Mouse (Mus musculus): ENCODE measurements around the gene Mypn.
A peak's percentile ranks its signal among the peaks of the same experiment; 100 is the strongest.

Gene Mypn

DNA sequence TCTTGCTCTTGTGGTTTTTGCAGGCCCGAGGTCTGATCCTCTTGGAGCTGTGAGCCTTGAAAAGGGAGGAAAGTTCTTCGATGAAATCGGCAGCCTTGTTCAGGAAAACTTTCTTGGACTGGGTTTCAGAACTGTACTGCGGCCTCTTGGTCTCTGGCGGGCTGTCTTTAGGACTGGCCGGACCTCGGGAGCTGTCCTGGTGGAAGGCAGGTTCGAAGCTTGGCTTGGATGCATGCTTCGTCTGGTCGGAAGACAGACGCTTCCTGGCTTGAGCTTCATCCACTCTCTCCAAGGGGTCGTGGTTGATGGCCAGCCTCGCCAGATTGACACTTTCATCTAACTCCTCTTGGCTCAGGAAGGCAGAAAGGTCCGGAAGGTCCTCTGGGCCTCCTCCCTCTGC lies 11.0 kb downstream of the Mypn start:
- DNase-seq = no peak

DNA sequence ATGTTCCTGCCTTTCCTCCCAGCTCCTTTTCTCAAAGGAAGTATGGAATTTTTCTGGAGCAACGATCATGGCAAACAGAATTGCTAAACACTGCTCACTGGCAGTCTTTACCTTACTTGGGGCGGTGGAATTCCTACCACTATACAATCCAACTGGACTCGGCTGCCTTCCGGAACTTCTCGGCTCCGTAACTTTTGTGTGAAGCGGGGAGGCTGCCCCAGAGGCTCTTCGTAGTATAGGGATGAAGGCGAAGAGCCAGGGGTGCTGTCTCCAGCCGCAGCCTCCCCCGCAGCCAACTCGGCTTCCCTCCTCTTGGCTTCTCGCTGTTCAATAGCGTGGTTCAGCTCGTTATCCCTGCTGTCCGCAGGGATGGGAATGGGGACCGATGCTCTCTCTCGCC lies 11.5 kb downstream of the Mypn start:
- DNase-seq = no peak

DNA sequence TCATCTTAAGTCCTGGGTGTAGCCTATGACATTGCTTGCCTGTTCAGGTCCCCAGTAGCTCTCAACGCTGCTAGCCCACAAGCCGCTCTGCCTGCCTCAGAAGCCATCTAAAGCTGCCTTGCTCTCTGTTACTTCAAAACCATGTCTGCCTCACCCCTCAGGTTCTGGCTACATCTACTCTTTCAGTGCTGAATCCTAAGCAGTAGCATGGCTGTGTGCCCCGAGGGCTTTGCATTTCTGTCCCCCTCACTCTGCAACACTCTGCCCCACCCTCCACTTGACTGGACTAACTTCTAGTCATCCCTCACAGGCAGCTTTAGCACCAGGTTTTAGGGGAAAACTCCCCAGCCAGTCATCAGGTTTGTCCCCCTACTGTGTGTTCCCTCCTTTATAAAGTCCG lies 19.3 kb downstream of the Mypn start:
- no peak for DNase-seq

DNA sequence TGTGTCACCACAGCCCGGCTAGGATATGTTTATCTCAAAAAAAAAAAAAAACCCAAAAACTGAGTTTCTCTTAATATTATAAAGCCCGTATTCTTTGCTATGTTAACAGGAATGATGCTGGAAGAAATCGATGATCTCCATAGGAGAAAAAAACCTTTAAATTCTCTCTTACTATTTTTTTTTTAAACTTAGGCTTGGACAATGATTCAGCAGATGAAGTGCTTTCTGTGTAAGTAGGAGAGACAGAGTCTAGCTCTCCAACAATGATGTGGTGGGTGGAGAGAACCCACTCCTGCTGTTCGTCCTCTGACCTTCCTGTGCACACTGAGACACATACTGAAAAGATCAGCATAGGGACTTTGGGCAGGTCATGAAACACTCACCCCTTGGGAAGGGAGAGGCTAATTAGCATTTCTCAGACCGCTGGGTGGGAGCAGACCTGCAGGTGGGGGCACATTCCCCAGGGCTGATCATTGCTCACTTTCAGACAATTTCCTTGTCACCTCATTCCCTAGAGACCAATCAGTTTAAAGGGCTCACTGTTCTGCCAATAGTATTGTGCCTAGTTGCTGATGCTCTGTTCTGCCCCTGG lies 21.5 kb downstream of the Mypn start:
- no peak for DNase-seq

DNA sequence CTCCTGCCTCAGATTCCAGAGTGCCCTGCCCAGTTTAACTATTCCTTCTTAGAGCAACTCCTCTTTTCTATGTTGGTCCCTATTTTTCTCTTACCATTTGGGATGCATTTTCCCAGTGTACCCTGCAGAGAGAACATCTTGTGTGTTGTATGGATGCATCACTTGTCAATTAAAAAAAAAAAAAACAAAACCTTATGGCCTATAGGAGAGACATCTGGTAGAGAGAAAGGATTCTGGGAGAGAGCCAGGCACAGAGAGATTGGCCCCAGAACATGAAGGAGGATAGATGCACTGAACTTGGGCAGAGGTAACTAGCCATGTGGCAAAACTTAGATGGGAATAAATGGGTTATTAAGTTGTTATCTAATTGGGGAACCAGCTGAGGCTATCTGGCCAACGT lies 22.6 kb downstream of the Mypn start:
- no peak for DNase-seq

DNA sequence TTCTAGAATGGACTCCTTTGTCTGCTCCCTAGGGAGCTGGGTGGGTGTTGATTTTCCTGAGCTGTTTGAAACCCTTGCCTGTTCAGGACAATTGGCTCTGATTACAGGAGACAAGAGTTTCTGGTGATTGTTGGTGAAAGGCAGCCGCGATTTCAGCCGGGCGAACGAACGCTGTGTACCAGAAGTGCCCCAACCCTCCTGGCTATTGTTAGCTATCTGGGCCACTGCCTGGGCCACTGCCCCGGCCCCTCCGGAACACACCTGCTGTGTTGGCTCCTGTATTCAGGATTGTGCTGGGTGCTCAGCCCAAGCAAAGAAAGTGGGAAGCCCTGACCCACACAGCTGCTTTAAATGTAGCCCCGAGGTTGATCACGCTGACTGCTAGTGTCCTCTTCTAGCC lies 24.2 kb downstream of the Mypn start:
- no peak for DNase-seq

DNA sequence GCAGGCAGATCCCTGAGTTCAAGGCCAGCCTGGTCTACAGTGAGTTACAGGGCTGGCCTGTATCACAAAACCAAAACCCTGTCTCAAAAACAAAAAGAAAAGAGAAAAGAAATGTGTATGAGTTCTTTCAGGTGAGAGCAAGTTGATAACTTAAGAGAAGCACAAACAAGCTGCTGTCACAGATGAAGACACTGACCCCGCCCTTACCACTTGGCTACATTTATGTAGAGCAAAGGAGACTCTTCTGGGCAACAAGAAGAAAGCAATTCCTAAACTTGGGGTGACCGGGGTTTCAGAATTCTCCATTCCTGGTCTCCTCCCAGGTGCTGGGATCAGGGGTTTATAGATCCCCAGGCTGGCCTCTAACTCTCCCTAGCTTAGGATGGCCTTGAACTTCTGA lies 25.4 kb downstream of the Mypn start:
- DNase-seq = no peak

DNA sequence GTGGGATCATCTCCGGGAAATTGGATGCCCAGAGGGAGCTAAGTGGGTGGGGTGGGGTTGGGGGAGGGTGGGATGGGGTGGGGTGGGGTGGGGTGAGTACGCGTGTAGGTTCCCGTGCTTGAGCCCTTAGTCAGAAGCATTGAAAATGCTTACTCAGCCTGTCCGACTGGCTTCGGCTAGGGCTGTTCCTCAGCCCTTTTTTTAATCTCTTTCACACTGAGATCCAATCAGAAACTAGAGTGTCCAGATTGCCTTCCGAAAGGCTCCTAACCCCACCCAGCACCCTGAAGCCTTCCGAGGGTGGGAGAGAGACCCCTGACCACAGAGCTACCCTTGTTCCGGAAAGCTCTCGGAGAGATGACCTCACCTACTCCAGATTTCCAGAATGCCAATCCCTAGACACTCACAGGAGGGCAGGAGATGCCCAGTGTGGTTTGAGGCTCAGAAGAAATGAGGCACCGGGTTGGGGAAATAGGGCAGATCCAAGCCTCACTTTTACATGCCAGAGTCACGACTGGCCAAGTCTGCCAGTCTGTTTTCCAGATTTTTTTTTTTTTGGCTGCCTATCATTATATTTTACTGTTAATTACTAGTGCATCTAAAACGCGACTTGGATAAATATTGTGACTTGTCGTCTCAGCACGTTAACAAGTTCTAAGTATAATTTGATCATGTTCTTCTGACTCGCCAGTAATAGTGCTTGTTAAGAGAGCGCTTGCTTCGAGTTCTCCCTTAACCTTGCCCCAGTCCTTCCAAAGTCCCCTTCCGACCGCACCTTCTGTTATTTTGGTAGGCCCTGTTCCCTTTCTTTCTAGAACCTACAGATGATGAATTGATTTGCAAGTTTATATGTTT lies 26.2 kb downstream of the Mypn start:
- no peak for DNase-seq

DNA sequence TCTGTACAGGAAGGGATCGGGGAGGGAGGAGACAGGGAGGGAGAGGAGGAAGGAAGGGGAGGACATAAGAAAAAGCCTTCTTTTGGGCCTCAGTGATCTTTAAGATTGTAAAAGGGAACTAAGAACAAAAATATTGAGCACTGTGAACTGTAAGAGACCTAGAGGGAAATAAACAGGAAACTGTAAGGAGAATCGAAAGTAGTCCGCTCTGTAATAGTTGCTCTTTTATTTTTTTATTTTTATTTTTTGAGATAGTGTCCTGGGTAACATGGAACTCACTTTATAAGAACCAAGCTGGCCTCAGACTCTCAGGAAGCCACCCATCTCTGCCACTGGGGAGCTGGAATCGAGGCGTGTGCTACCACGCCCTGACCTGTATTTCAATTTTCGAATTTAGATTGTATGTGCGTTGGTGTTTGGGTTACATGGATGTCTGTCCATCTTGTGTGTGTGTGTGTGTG lies 27.3 kb downstream of the Mypn start:
- peak in 1 of 2 experiments; percentile 21 for DNase-seq

DNA sequence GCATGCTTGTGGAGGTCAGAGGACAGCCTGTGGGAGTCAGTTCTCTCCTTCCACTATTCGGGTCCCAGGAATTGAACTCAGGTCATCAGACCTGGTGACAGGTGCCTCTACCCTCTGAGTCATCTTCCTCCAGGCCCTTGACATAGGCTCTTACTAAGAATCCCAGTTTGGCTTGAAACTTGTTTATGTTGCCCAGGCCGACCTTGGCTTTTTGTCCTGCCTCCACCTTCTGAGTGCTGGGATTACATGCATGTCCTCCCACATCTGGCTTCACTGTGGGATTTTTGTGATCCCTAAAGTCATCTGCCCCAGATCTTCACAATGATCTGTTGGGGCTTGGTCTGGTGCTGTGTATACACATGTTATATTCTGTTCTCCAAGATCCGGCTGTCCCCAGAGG lies 31.7 kb downstream of the Mypn start:
- no peak for DNase-seq

DNA sequence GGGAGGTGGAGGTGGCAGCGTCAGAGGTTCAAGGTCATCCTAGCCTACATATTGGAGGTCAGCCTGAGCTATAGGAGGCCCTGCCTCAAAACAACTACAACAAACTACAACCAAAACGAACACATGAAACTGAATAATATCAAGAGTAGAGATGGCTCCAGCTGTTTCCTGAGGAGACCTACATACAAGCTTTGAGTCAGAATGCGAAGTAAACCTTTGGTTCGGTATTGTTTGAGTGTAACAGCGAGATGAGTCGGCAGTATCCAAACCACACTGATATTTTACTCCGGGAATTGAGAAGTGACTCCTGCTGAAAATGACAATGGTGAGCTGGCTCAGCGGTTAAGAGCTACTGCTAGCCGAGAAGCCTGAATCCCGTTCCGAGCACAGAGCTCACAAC lies 34.2 kb downstream of the Mypn start:
- no peak for DNase-seq

DNA sequence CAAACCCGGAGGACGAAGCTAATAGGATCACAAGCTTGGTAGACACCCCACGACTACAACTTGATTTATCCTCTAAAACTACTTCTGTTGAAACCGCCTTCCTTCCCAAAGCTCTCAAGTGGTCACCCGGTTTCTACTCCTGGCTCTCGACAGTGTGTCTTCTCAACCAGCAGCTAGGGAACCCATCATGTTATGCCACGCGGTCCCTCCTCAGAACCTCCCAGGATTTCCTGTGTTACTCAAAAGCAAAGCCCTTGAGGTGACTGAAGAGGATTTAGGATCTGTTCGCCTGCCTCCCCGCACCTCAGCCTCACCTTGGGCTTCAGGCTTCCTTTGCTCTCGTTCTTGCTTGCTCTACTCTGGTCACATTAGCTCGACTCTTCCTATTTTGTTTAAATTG lies 35.6 kb downstream of the Mypn start:
- no peak for DNase-seq

DNA sequence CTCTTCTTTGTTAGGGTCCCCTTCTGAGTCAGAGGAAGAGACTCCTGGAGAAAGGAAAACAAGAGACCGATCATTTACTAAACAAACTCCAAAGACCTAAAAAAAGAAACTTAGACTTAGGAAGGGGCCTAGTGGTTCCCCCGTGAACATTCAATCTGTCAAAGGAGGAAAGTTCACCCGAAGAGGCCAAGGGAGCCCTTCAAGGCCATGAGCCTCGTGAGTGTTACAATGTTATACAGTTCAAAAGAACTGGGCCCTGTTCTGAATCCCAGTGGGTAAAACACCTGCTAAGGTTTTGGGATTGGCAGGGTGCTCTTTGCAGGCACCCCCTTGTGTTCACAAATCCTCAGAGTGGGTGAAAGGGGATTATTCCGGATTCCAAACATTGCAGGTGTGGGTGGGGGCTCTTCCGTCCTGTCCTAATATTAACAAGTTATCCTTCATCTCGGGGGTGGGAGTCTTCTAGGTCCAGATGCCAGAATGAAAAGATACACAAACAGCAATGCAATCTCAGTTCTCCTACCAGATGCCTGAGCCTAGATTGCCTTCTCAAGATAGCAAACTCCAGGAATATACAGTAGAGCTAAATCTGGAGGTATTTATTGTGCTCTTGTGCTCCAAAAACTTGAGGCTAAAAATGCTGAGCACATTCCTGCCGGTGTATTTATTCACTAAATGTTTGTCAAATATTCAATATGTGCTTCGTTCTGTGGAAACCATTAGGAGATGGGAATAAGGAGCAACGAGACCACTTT lies 36.3 kb downstream of the Mypn start:
- no peak for DNase-seq

DNA sequence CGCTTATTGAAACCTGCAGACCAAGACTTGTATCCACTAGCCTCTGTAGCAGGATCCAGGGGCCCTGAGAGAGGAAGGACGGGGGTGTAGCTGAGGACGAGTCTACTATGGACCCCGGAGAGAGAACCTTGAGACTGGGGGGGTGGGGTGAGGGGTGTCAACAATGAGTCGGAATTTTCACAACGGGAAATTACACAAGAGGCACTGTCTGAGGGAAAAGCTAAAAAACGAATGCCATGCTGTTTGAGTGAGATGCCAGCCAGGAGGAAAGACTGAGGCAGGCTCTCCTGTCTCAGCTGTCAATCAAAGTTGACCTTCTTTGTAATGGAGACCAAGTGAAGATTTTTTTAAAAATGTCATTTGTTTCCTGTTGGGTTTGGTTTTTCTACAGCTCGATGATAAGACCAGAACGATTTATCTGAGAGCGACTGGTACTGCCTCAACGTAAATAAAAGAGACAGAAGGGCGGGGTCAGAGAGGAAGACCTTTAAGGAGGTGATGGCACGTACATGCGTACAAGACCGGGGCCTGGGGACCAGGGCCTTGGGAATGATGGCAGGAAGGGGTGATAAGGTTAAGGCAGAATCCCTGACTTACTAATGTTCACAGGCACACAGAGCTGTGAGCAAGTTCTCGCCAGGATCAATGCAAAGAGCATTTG lies 37.9 kb downstream of the Mypn start:
- no peak for DNase-seq

DNA sequence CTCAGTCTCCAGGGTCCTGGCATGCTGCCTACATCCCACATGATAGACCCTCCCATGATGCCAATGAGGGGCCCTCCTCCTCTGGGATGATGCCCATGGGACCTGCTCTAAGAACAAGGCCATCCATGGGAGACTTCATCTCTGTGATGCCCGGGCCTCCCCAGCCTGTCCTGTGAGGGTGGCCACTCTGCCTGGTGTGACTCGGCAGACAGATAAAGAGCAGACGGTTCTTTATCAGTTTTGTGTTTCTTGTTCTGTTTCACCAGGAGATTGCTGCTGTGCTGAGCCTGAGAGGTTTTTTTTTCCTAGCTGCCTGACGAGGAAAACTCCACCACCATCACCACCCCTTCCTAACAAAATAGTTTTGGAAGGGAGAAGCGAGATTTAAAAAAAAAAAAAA lies 42.5 kb downstream of the Mypn start:
- DNase-seq = no peak

DNA sequence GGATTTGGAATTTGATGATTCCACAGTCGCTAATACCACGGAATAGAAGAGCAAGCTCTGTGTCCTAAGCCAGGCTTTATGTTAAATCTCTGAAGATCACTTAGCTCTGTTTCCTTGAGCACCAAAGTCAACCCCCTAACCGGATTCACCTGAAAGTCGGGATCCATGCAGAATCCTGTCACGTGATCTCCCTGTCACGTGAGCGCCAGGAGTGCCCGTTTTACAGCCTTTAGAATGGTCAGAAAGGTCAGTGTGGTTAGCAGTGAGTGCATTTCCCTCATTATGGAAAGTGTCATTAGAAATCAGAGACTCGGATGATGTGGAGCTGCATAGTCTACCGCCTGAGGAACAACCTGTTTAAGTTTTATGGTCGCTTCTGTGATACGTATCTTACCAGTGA lies 43.1 kb downstream of the Mypn start:
- DNase-seq = no peak

DNA sequence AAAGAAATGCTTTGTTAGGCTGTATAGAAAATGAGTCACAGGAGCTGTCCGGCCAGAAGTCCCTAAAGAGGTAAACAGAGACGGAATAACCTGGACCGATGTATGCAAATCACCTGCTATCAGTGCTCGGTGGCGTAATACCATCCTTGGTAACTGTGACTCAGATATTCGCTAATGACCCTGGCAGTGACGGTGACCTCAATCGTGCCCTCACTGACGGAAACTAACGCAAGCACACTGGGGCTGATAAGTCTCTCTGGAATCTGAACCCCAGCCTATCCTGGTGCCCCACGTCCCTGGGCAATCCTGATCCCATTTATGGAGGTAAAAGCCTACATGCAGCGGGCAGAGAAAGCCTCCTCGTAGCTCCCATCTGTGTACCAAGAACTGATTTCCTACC lies 45.6 kb downstream of the Mypn start:
- DNase-seq = no peak

DNA sequence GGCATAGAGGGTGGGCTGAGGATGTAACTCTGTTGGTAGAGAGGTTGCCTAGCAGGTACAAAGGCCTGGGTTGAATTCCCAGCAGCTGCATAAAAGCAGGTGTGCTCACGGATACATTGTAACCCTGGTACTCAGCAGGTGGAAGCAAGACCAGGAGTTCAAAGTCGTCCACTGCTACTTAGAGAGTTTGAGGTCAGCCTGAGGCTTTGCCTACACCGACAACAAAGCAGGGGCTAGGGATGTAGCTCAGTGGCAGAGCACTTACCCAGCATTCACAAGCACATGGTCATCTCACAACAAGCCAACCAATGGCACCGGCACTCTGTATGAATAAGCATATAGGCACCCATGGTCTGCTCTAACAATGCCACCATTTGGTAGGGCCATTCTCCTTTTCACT lies 46.3 kb downstream of the Mypn start:
- DNase-seq = no peak

DNA sequence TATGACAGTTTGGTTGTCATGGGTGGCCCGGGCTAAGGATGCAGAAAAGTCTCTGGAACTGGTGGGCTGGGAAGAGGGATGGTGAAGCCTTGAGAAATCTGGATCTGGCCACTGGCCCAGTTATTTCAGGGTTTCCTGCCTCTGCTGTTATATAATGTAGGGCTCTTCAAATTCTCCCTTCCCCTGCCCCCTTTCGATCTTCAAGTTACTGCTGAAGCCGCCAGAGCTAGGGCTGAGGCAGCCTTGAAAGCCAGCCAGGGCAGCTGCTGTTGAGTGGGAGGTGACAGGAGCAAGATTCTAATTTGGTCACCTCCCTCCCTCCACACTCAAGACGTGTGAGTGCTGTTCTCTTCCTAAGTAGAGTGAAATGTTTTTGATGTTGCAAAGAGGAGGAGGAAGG lies 46.8 kb downstream of the Mypn start:
- no peak for DNase-seq

DNA sequence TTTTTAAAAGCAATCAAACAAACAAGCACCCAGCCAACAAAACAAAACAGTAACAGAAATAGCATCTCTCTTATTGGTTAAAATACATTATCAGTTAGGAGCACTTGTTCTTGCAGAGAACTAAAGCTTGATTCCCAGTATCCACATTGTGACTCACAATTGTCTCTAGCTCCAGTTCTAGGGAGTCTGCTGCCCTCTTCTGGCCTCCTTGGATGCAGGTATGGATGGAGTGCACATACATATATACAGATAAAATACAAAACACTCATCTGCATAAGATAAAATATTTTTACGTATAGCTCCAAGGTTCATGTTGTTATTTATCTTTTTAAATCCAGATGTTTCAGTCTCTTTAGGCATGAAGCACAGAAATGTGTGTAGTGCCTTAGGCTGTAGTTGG lies 47.4 kb downstream of the Mypn start:
- DNase-seq = no peak

DNA sequence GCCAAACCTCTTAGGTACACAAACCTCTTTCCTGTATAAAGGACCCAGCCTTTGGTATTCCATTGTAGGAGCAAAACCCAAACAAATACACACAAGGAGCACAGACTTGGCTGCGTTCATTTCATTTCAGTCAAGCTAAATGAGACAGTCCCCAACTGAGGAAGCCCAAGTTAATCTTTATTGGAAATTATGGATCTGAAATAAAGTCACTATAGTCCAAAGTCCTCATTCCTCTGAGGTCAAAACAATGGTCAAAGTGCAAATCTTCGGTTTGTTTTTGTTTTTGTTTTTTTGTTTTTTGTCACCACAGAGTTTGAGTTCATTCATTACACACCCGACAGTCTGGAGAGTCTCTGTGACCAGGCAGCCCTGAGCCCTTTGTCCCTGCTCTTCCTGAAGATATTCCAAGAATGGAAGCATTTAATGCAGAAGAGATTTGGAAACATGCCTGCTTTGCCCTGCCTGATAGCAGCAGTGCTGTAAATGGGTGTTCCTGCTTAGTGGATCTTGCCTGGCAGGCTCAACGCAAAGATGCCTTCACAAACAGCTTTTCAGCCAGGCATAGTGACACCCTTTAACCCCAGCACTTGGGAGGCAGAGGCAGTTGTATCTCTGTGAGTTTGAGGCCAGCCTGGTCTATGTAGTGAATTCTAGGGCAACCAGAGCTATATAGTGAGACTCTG lies 47.9 kb downstream of the Mypn start:
- DNase-seq = no peak

DNA sequence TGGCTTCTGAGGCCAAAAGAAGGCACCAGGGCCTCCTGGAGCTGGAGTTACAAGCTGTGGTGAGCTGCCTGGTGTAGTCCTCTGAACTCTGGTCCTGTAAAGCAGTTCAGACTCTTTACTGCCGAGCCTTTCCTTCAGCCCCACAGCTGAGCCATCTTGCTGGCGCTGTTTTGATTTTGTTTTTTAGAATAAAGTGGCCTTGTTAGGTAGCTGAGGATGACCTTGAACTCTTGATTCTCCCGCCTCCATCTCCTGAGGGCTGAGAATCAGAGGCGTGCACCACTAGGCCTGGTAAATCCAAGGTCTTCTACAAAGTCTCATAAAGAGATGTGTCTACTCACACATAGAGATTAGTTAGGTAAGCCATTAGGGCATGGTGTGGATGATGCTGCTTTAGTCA lies 49.0 kb downstream of the Mypn start:
- DNase-seq = no peak

DNA sequence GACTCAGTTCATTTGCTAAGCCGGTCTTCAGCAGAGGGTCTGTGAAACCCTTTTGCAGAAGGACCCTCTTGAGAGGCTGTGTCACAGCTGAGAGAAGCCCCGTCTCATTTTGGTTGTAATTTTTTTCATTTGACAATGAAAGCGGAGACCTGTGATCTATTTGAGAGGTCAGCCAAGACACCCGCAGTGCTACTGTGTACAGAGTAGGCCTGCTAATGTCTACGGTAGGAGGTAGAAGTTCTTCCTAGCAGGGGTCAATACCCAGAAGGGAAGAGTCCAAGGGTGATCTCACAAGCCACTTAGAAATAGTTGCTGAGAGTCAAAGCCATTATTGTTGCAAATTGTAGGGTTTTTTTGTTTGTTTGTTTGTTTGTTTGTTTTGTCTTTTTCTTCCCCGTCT lies 49.5 kb downstream of the Mypn start:
- DNase-seq = no peak
